Mouse (Mus musculus): ENCODE measurements around the gene Ddhd1. TPM values are rescaled to one million over a fixed set of nuclear protein-coding genes. Genes with fewer than 3 reads are reported as not detected.
A peak's percentile ranks its signal among the peaks of the same experiment; 100 is the strongest.

Ddhd1 gene
- 12.4 and 14.3 TPM in 2 replicates for total RNA-seq (2012; rRNA removed)

DNA sequence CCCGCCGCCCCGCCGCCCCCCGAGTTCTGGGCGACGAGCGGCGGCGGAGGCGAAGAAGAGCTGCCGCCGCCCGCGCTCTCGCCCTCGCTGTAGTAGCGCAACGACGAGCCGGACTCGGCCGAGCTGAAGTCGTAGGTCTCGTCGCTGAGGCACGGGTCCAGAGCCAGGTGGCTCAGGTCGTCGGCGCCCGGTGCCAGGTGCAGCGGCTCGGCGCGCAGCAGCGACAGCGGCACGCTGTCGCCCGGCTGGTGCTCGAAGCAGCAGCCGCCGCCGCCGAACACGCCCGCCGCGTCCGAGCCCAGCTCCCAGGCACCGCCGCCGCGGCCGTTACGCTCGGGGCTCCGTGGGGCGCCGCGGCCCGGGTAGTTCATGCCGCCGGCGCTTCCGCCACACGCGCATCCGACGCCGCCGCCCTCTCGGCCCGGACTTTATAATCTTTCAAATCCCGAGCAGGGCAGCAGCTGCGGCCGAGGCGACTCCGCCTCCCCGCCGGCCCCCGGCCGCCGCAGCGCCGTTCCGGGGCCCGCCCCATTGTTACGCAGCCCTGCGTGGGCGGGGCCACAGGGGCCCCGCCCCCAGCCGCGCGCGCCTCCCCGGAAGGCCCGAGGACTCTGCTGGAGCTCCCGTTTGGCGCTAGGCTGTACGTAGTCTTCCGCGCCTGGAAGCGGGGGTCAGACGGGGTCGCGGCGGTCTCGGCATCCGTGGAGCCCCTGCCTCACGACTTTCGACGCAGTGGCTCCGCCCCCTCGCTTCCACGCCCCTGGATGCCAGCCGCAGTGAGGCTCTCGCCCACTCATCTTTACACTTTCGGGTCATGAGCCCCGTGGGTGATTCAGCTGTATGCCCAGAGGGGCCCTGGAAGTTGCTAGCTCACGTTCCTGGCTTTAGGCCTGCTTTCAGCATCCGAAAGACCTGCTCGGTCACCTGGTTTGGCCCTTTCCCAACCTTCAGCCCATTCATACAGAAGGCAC, at the start of gene Ddhd1:
Gene Ddhd1, minus strand, starts transcription at position 503 of the 971 bp plus-strand sequence.
- H3K4me1 ChIP-seq (ENCODE audit: control insufficient read depth in 2 of 2, insufficient read depth in 2 of 2, low read length in 2 of 2, poor library complexity in 1 of 2) = peaks cover 2 to 3% of the 10 kb centered on the region in 2 experiments; a peak in 2 of 4 replicates
- peak within 1 kb of the TSS; percentile 80; the same call in 1 of the 2 replicates for H3K27ac ChIP-seq (ENCODE audit: insufficient read depth, low read depth, low read length, poor library complexity, severe bottlenecking)
- in situ Hi-C loops (cut with MboI; ENCODE audit: low sequenced_read_pairs in 2 of 2, unreplicated experiment in 2 of 2) = no loop called here
- H3K9me3 ChIP-seq (ENCODE audit: control insufficient read depth, insufficient read depth, low read depth, low read length) = no peaks in the 10 kb centered on the region
- H3K4me3 ChIP-seq (ENCODE audit: insufficient read depth in 1 of 2, low read depth in 1 of 2, low read length in 2 of 2, poor library complexity in 1 of 2, severe bottlenecking in 1 of 2) = peak within 1 kb of the TSS; percentile 87 to 88
- TF ChIP-seq ZNF384 (IDR thresholded peaks at IDR 0.05; ENCODE audit: low read depth, low read length) (no peak), MAFK (IDR thresholded peaks at IDR 0.05; ENCODE audit: insufficient read depth, low read depth, low read length) (no peak), ZC3H11A (IDR thresholded peaks at IDR 0.05; ENCODE audit: borderline replicate concordance, low read depth, low read length) (no peak), HCFC1 (IDR thresholded peaks at IDR 0.05; ENCODE audit: borderline replicate concordance, insufficient read depth, low read length) (no peak)
- H3K9ac ChIP-seq (ENCODE audit: insufficient read depth, low read depth, low read length, poor library complexity, severe bottlenecking) = peak within 1 kb of the TSS; percentile 97
- H3K36me3 ChIP-seq (ENCODE audit: control insufficient read depth, insufficient read depth, low read length, poor library complexity, severe bottlenecking) = no peaks in the 10 kb centered on the region
- DNase-seq (ENCODE audit: low read depth, low spot score) = peak; percentile 62

GRCm38 (mm10) chr14:45707176-45707910, 49.4 kb upstream of the Ddhd1 start:
- TF ChIP-seq CHD2 (IDR thresholded peaks at IDR 0.05; ENCODE audit: low read depth, low read length) (no peak), HCFC1 (IDR thresholded peaks at IDR 0.05; ENCODE audit: borderline replicate concordance, insufficient read depth, low read length) (no peak), ZNF384 (IDR thresholded peaks at IDR 0.05; ENCODE audit: low read depth, low read length) (no peak), MAFK (IDR thresholded peaks at IDR 0.05; ENCODE audit: insufficient read depth, low read depth, low read length) (no peak), ZC3H11A (IDR thresholded peaks at IDR 0.05; ENCODE audit: borderline replicate concordance, low read depth, low read length) (no peak)
- H3K4me3 ChIP-seq (ENCODE audit: insufficient read depth in 1 of 2, low read depth in 1 of 2, low read length in 2 of 2, poor library complexity in 1 of 2, severe bottlenecking in 1 of 2) = no peak overlapping the region
- H3K36me3 ChIP-seq (ENCODE audit: control insufficient read depth, insufficient read depth, low read length, poor library complexity, severe bottlenecking) = no peaks in the 10 kb centered on the region
- no peaks in the 10 kb centered on the region for H3K9me3 ChIP-seq (ENCODE audit: control insufficient read depth, insufficient read depth, low read depth, low read length)
- no peaks in the 10 kb centered on the region for H3K4me1 ChIP-seq (ENCODE audit: control insufficient read depth in 2 of 2, insufficient read depth in 2 of 2, low read length in 2 of 2, poor library complexity in 1 of 2)
- H3K9ac ChIP-seq (ENCODE audit: insufficient read depth, low read depth, low read length, poor library complexity, severe bottlenecking) = no peak overlapping the region
- in situ Hi-C loops (cut with MboI; ENCODE audit: low sequenced_read_pairs in 2 of 2, unreplicated experiment in 2 of 2) = no loop called here
- no peak for DNase-seq (ENCODE audit: low read depth, low spot score)
- H3K27ac ChIP-seq (ENCODE audit: insufficient read depth, low read depth, low read length, poor library complexity, severe bottlenecking) = no peak overlapping the region

DNA sequence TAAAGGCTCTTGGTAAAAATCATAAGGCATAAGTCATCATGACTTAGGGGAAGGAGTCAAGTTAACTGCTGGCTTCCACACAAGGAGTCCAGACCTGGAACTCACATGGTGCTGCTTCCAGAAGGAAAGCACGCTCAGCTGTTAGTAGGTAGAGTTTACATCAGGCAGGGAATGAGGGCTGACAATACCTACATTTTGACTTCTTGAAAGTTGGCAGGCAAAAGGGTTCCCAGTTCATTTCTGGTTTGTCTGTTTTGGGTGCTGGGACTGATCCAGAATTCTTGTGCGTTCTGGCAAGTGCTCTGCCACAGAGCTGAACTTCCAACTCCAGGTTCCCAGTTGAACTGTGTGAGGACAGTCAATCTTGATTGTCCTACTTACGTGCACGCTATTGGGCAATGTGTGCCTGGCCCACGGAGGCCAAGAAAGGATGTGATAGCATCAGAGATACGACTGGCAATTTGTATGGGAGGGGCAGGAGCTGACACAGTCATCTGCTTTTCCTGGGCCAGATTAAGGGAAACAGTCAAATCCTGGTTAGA, 42.2 kb upstream of the Ddhd1 start:
- no peaks in the 10 kb centered on the region for H3K36me3 ChIP-seq (ENCODE audit: control insufficient read depth, insufficient read depth, low read length, poor library complexity, severe bottlenecking)

GRCm38 (mm10) chr14:45698867-45699266, 40.9 kb upstream of the Ddhd1 start:
- in situ Hi-C loops (cut with MboI; ENCODE audit: low sequenced_read_pairs in 2 of 2, unreplicated experiment in 2 of 2) = no loop called here
- Histone ChIP-seq H3K4me3 (ENCODE audit: insufficient read depth in 1 of 2, low read depth in 1 of 2, low read length in 2 of 2, poor library complexity in 1 of 2, severe bottlenecking in 1 of 2) (no peak overlapping the region), H3K36me3 (ENCODE audit: control insufficient read depth, insufficient read depth, low read length, poor library complexity, severe bottlenecking) (no peaks in the 10 kb centered on the region), H3K4me1 (ENCODE audit: control insufficient read depth in 2 of 2, insufficient read depth in 2 of 2, low read length in 2 of 2, poor library complexity in 1 of 2) (no peaks in the 10 kb centered on the region), H3K9me3 (ENCODE audit: control insufficient read depth, insufficient read depth, low read depth, low read length) (no peaks in the 10 kb centered on the region), H3K27ac (ENCODE audit: insufficient read depth, low read depth, low read length, poor library complexity, severe bottlenecking) (no peak overlapping the region), H3K9ac (ENCODE audit: insufficient read depth, low read depth, low read length, poor library complexity, severe bottlenecking) (no peak overlapping the region)
- no peak for DNase-seq (ENCODE audit: low read depth, low spot score)
- TF ChIP-seq CHD2 (IDR thresholded peaks at IDR 0.05; ENCODE audit: low read depth, low read length) (no peak), MAFK (IDR thresholded peaks at IDR 0.05; ENCODE audit: insufficient read depth, low read depth, low read length) (no peak), ZC3H11A (IDR thresholded peaks at IDR 0.05; ENCODE audit: borderline replicate concordance, low read depth, low read length) (no peak), HCFC1 (IDR thresholded peaks at IDR 0.05; ENCODE audit: borderline replicate concordance, insufficient read depth, low read length) (no peak), ZNF384 (IDR thresholded peaks at IDR 0.05; ENCODE audit: low read depth, low read length) (no peak)

More for the DNA sequence above, 42.2 kb upstream of the Ddhd1 start:
- H3K4me3 ChIP-seq (ENCODE audit: insufficient read depth in 1 of 2, low read depth in 1 of 2, low read length in 2 of 2, poor library complexity in 1 of 2, severe bottlenecking in 1 of 2) = no peak overlapping the region
- no peak for DNase-seq (ENCODE audit: low read depth, low spot score)
- H3K9ac ChIP-seq (ENCODE audit: insufficient read depth, low read depth, low read length, poor library complexity, severe bottlenecking) = no peak overlapping the region
- in situ Hi-C loops (cut with MboI; ENCODE audit: low sequenced_read_pairs in 2 of 2, unreplicated experiment in 2 of 2) = no loop called here
- no peaks in the 10 kb centered on the region for H3K4me1 ChIP-seq (ENCODE audit: control insufficient read depth in 2 of 2, insufficient read depth in 2 of 2, low read length in 2 of 2, poor library complexity in 1 of 2)
- H3K9me3 ChIP-seq (ENCODE audit: control insufficient read depth, insufficient read depth, low read depth, low read length) = no peaks in the 10 kb centered on the region
- TF ChIP-seq CHD2 (IDR thresholded peaks at IDR 0.05; ENCODE audit: low read depth, low read length) (no peak), MAFK (IDR thresholded peaks at IDR 0.05; ENCODE audit: insufficient read depth, low read depth, low read length) (no peak), ZC3H11A (IDR thresholded peaks at IDR 0.05; ENCODE audit: borderline replicate concordance, low read depth, low read length) (no peak), HCFC1 (IDR thresholded peaks at IDR 0.05; ENCODE audit: borderline replicate concordance, insufficient read depth, low read length) (no peak), ZNF384 (IDR thresholded peaks at IDR 0.05; ENCODE audit: low read depth, low read length) (no peak)
- H3K27ac ChIP-seq (ENCODE audit: insufficient read depth, low read depth, low read length, poor library complexity, severe bottlenecking) = no peak overlapping the region
